Mouse (Mus musculus) right cerebral cortex, adult 2 months (tissue): Measurements from ENCODE around the gene Zhx3.

Experiments used
- DNase-seq, 2 experiments: peaks; one replicate each; pipeline ENCODE4 v3.0.0; 2021 to 2022; ENCODE audit warnings: low spot score in 2 of 2

The Zhx3 gene

DNA sequence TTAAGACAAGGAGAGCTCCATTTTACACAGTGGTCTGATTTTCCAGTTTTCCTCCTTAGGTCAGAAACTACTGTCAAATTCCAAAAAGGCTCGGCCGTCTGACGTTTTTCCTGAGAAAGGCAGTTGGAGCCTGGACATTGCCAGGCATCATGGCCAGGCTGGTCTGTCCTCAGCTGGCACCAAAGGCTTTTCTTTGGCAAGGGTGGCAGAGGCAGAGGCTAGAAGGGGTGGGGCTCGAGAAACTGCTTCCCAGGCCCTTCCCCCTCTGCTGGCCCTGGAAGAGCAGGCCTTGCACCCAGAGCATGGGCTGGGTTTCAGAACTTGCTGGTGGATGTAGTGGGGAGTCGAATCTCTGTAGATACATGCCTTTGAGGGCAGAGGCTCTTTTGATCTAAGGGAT is 9.6 kb upstream of the Zhx3 start:
- DNase-seq, result no peak

GRCm38 (mm10) chr2:160881462-160882101 is 8.8 kb upstream of the Zhx3 start:
- no peak for DNase-seq

GRCm38 (mm10) chr2:160880453-160881195 is 7.8 kb upstream of the Zhx3 start, which contains the start of gene Lpin3:
Gene Lpin3 (plus strand): TSS chr2:160880670.
- no peak for DNase-seq

DNA sequence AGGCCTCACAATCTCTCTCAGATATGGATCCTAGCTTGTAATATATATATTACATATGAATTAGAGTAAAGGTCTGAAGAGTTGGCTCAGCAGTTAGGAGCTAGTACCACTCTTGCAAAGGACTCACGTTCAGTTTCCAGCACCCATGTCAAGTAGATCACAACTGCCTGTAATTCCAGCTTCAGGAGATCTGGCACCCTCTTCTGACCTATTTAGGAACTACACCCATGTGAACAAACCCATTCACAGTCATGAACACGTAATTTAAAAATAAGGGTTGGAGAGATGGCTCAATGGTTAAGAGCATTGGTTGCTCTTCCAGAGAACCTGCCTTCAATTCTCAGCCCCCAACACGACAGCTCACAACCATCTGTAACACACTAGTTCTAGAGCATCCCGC is 3.3 kb upstream of the Zhx3 start:
- DNase-seq, result no peak

DNA sequence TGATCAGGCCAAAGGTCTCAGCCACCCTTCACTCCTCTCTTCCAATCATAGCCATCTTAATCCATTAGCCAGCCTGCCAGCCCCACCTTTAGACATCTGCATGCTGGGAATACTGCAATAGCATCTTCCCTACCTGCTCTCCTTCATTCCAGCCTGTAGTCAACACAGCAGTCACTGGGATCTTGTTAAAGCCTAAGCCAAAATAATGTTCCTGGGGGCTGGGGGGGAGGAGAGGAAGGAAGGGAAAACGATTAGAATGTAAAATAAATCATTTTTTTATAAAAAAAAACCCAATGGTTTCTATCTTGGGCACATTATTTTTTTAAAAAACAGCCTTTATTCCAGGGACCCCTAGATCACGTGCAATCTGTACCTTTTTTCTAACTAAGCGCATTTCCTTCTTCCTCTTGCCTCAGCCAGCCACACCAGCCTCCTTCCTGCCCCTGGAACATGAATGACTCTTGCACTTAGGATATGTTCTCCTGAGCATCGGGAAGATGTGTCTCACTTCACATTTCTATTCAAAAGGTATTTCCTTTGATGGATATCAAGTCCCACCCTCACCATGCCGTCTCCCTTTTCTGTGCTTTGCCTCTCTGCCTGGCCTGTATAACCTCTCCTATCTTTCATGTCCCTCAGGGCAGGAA is 1.6 kb upstream of the Zhx3 start:
- DNase-seq, result no peak

- peak; percentile 53 to 57 for DNase-seq
Measured at GRCm38 (mm10) chr2:160872395-160872794, 403 bp downstream of the Zhx3 start.

GRCm38 (mm10) chr2:160871310-160871709 is 1.5 kb downstream of the Zhx3 start:
- DNase-seq, result no peak

GRCm38 (mm10) chr2:160869446-160869845 is 3.4 kb downstream of the Zhx3 start:
- DNase-seq, result no peak

GRCm38 (mm10) chr2:160865266-160865665 is 7.5 kb downstream of the Zhx3 start:
- no peak for DNase-seq

DNA sequence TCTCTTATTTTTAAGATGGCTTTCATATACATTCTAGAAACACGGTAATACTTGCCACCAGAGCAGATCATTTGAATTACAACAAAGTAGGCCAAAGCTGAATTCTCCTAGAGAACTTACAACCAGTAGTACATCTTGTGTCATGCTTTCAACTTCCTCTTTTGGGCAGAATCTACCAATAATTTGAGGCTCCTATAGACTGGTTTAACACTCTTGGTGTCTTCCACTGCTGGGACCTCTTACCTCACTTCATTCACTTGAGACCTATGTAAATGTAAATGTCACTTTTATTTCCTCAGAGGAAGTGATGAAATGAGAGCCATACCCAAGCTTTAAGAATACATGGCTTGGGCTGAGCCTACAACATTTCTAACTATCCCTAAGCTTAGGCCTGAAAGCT is 8.7 kb downstream of the Zhx3 start:
- DNase-seq, result no peak

- no peak for DNase-seq
Measured at GRCm38 (mm10) chr2:160860363-160860762, 12.4 kb downstream of the Zhx3 start.

DNA sequence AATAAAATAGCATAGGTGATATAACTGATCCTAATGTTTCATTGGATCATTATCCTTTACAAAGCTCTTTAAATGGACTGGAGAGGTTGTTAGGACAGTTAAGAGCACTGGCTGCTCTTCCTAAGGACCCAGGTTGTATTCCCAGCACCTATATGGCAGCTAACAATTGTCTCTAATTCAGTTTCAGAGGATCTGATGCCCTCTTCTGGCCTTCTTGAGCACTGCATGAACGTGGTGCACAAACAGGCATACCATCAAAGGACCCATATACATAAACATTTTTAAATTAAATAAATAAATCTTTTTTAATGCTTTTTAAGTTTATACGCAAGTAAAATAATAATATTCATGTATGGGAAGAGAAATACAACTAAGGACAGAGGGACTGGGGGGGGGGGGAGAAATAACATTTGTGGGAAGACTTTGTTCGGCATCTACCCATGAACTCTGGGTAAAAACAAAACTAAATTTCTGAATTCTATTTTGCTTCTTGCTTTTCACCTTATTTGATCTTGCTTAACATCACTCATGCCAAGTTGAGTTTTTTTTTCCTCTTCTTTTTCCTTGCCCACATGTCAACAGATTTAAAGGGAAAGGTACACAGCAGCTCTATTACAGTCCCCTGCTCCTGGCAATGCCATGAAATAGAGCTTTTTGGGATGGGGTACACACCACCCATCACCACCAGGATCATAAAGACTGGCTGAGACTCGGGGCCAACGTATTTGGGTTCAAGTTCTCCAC is 16.3 kb downstream of the Zhx3 start:
- DNase-seq, result no peak

- DNase-seq, result peak; percentile 74 to 82
Measured at GRCm38 (mm10) chr2:160854687-160855086, 18.1 kb downstream of the Zhx3 start.

- no peak for DNase-seq
Measured at GRCm38 (mm10) chr2:160850360-160850759, 22.4 kb downstream of the Zhx3 start.

DNA sequence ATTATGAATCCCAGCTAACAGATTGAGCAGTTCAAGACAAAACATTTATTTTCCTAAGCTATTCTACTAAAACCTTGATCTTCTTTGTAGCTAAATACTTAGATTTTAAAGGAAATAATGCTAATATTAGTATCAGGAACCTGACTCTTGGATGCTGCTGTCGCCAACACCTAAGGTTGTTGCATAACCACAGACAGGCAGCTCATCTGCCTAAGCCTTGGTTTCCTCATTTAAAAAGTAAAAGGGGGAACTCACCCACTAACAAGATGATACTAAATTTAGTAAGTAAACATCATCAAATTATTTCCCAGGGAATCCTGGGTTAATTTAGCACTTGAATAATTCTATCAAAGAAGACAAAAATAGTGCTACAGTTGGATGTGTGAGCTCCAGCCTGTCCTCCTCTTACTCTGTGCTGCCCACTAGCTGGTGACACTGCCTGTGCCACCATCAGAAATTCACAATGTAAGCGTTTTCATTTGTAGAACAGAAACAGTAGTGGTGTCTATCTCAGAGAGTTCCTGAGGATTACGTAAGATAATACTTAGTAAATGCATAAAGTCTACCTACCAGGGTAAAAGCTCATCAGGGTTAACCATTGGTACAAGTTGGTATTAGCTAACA is 23.1 kb downstream of the Zhx3 start:
- no peak for DNase-seq

- no peak for DNase-seq
Measured at GRCm38 (mm10) chr2:160848186-160848585, 24.6 kb downstream of the Zhx3 start.

GRCm38 (mm10) chr2:160847664-160848063 is 25.1 kb downstream of the Zhx3 start:
- no peak for DNase-seq

DNA sequence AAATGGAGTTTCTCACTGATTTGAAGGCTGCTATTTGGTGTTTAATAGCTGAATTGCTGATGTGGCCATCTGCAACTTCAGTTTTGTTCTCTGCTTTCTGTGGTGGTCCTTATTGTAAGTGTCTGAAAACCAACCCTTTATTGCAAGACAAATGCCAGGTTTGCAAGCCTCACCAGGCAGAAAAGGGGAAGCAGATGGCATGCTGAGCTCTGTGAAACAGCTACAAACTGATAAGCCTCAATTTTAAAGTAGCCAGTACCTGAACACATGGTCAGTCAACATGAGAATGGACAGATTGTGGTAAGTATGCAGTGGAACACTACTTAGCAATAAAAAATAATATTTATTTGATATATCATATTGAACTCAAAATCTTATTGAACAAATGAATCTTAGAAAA is 32.0 kb downstream of the Zhx3 start:
- DNase-seq, result no peak

DNA sequence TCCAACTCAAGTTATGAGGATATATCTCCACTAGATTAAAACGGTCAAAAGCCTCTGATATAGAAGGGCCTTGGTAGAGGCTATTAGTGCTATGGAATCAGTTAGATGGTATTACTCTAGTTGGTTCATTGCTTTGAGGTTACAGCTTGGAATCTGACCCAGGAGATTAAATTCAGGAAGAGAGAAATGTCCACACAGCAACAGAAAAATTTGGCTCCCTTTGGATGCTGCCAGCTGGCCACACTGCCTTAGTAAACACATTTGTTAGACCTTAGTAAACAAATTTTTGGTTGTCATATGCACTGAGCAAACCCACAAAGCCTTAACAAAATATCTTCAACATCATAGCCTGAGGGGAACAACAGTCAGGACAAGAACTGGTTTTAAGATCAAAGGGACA is 62.0 kb downstream of the Zhx3 start:
- no peak for DNase-seq

DNA sequence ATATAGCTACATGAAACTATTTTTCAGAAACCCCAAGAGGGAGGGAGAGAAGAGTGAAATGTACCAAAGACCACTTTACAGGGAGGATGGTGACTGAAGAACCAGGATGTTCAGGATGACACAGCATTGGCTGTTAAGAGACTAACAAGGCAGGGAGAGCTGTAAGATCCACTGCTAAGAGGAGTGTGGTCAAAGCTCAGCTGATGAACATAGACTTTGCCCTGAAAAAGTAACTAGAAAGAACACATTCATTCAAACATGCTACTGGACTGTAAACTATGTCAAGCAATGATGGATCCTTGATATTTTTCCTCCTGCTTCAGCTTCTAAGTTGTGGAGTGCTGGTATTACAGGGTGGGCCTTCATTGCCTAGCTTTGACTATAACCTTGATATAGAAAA is 62.4 kb downstream of the Zhx3 start:
- DNase-seq, result no peak

DNA sequence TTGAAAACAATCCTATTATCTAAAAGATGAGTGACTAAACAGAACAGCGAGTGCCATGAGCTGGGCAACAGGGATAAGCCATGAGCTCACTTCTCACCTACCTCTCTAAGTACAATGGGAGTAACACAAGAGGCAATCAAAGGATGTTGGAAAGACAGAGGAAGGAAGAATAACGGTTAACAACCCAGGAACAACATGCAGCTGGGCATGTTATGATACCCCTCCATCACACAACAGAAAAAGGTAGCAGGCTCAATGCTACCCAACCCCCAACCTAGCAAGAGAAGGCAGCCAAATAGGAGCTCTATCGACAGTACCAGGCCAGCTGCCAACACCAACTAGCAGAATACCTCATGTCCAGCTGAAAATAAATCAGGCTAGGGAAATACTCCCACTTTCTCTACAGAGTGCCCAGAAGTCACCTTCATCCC is 66.7 kb downstream of the Zhx3 start:
- no peak for DNase-seq
